Mouse (Mus musculus): ENCODE results near the gene Rufy3.

Gene Rufy3

DNA sequence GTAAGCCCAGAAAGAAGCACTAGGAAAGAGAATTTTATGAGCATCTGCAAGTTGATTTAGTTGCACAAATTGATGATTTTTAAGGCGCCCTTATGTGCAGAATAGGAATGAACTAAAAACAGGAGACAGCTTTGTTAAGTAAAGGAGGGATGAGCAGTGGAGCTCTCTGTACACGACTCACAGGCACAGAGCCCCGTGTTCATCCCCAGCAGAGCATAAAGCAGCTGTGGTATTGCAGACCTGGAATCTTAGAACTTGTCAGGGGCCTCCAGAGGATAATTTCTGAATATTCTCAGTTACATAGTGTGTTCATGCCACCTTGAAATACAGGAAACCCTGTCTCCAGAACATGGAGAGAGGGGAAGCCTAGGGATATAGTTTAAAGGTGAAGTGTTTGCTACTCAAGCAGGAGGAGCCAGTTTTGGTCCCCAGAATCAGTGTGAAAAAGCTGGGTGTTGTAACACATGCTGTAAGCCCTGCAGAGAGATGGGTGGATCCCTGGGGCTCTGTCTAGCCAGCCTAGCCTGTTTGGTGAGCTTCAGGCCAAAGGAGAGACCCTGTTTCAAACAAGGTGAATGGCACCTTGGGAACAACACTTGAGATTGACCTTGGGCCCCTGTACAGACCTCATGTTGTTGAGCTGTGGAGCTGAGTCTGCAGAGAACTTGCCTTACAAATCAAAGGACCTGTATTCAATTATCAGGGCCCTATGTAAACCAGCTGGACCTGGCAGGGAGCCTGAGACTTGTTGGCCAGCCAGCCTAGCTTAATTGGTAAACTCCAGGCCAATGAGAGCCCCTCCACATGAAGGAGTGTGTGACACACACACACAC lies 10.9 kb downstream of the Rufy3 start:
- peak; percentile 50 for DNase-seq

DNA sequence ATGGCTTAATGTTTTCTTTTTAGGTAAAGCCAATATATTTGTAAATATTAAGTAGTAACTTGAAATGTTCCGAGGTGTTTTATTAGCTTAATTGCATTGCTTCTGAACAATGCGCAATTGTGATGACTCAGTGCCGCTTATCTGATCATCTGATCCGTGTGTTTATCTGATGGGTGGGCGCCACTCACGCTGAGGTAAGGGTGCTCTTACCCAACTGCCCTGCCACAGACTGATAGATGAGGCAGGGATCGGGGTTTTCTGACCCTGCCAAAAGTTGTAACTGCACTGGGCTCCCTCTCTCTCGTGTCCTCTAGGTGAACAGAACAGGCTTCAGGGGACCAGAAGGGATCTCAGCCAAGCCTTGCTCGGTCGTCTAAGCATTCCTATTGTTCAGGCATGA lies 15.8 kb downstream of the Rufy3 start:
- no peak for DNase-seq

- no peak for DNase-seq
These were observed 16.5 kb downstream of the Rufy3 start for GRCm38 (mm10) chr5:88581343-88581742.

DNA sequence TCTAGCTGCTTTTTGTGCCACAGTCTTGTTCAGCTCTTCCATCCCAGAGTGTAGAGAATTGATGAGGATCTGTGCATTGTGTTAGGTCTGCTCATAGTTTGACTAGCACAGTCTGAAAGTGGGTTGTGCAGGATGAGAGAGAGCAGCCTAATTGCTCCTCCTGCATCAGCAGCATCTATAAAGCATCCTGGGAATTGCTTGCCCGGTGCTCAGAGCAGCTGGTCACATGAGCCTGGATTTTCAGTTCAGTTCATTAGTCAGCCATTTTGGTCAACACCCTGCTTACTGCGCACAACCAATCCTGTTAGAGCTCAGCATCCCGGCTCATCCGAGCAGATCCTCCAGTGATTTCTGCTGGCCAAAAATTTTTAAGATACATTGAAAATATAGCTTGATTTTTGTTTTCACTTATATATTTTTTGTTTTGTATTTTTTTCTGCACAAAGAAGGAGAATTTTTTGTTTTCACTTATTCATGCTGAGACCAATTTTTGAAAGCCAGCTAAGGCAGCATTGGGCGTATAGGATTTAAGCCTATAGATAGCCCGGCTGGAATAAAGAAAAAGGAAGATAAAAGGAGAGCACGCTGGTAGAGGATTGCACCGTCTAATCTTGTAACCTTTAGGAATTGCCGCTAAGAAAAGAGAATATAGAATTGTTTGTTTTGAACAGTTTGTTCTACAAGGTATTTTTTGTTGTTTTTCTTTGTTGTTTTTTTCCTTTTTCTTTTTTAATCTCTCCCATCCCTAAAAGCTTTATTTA lies 18.6 kb downstream of the Rufy3 start:
- DNase-seq = peak; percentile 63

- no peak for DNase-seq
These were observed 19.2 kb downstream of the Rufy3 start for GRCm38 (mm10) chr5:88584061-88584460.

DNA sequence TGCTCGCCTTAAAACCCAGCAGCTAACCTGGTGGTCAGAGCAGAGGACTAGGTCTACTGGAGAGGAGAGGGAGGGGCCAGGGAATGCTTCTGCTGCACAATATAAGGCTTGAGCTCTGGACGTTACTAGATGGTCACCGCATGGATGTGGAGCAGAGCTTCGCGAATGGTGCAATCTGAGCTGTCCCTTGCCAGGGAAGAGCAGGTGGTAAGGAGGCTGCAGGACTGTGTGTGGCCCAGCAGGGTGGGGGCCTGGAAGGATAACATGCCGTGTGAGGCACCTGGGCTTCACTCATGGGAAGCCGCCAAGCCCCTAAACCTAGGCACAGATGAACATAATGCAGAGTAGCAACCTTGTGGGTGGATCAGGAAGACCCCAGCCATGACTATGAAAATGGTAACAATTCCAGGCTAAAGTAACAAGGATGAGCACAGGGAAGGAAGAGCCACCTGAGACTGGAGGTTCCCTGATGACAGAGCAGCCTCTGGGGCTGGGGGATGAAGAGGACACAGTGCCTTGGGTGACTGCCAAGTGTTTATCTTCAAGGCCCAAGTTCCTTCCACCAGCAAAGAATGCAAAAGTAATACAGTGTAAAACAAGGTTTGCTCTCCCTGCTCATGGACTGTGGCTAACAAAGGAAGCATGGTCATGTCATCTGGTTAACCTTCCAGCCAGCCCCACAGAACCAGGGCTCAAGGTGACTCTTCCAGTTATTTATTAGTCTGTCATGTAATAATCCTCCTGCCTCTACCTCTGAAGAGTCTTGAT lies 21.8 kb downstream of the Rufy3 start:
- DNase-seq = peak; percentile 57

- peak; percentile 86 for DNase-seq
These were observed 22.5 kb downstream of the Rufy3 start for GRCm38 (mm10) chr5:88587211-88587934.

DNA sequence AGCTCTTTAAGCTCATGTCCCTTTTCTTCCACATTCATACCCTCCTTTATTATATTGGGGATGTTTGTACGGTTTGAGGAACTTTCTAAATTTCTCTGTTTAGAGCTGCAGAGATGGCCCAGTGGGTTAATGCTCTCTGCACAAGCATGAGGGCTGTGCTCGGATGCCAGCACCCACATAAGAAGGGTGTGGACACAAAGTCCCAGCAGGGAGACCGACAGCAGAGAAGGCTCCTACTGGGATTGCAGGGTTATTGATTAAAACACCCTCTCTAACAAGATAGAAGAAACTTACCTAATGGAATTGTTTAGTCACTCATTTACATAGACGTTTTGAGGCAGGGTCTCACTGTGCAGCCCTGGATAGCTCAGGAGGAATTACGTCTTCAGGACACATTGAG lies 23.6 kb downstream of the Rufy3 start:
- DNase-seq = no peak

GRCm38 (mm10) chr5:88593421-88594172 lies 28.8 kb downstream of the Rufy3 start:
- DNase-seq = peak; percentile 78

GRCm38 (mm10) chr5:88594173-88594569 lies 29.3 kb downstream of the Rufy3 start:
- no peak for DNase-seq

DNA sequence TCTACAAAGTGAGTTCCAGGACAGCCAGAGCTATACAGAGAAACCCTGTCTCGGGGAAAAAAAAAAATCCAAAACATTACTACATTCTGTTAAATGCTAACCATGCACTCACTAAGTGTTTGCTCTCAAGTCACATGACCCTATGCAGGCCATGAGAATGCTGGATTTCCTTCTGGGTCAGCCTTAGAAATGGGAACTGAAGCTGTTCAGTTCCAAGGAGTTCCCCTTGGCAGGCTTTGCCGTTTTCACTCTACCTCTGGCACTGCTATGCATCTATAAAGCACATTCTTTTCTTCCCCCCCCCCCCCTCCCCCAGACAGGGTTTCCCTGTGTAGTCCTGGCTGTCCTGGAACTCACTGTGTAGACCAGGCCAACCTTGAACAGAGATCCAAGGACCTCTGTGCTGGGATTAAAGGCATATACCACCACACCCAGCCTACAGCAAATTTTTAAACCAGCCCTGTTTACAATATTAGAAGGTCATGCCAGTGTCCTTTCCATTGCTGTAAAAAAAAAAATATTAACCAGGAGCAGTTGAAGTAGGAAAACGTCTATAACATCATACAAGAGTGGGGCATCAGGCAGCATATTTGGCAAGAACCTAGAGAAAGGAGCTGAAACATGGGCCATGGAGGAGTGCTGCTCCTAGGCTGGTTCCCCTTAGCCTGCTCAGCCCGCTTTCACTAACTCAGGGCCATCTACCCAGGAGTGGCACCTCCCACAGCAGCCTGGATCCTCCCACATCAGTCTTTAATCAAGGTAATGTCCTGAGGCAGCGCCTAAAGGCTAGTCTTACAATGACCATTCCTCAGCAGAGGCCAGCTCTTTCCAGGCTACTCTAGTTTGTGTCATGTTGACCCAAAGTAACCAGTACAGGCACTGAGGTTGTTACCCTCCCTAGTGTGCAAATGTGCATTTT lies 31.0 kb downstream of the Rufy3 start:
- DNase-seq = peak; percentile 62

- DNase-seq = no peak
These were observed 34.1 kb downstream of the Rufy3 start for GRCm38 (mm10) chr5:88598961-88599360.

GRCm38 (mm10) chr5:88602030-88602429 lies 37.2 kb downstream of the Rufy3 start:
- DNase-seq = no peak

- DNase-seq = no peak
These were observed 37.9 kb downstream of the Rufy3 start for GRCm38 (mm10) chr5:88602713-88603112.

DNA sequence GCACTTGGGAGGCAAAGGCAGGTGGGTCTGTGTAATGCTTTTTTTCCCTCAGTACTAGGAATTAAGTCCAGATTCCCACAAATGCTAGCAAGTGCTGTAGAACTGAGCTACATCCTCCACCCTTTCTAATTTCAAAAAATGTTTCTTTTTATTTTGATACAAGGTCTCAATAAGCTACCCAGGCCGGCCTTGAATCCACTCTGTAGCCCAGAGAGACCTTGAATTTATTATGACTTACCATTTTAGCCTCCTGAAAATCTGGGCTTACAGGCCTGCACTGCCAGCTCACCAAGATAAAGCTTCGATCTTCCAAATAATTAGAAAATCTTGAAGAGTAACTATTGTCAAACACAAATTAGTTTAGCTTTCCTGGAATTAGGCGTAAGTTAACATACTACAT lies 39.2 kb downstream of the Rufy3 start:
- no peak for DNase-seq

DNA sequence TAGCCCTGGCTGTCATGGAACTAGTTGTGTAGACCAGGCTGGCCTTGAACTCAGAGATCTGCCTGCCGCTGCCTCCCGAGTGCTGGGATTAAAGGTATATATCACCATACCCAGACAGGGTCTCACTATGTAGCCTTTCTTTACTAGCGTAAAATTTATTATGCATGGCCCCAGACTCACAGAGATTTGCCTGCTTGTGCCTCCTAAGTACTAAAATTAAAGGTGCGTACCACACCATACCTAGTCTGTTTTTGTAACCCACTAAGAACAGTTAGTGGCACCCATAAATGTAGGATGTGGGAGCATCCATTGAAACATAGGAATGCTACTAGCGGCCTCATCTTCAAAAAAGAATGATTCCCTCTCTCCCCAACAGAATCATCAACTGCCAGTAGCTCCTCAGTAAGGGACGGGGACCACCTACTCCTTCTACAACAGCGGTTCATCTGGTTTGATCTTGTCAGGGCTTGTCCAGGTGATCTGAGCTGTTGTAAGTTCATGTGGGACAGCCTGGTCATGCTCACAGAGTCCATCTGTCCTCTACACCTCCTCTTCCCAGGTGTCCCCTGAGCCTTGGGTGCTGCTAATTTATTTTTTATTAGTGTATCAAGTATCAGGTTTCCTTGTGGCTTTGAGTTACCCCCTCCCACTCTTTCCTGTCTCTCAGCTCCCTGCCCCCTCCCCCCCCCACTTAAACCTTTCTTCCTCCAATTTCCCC lies 40.0 kb downstream of the Rufy3 start:
- no peak for DNase-seq

DNA sequence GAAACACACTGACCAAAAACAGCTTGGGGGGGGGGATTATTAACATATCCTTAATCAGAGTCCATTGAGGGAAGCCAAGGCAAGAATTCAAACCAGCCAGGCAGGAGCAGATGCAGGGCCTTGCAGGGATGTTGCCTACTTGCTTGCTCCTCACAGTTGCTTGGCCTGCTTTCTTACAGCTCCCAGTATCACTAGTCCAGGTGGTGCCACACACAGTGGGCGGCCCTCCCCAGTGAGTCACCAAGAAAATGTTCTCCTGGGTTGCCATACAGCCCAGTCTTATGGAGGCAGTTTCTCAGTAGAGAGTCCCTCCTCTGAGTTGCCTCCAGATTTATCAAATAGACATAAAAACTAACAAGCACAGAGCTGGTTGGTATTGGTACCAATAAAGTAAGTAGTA lies 49.3 kb downstream of the Rufy3 start:
- no peak for DNase-seq

- DNase-seq = no peak
These were observed 52.1 kb downstream of the Rufy3 start for GRCm38 (mm10) chr5:88616988-88617387.

GRCm38 (mm10) chr5:88627545-88627944 lies 62.7 kb downstream of the Rufy3 start:
- DNase-seq = no peak

DNA sequence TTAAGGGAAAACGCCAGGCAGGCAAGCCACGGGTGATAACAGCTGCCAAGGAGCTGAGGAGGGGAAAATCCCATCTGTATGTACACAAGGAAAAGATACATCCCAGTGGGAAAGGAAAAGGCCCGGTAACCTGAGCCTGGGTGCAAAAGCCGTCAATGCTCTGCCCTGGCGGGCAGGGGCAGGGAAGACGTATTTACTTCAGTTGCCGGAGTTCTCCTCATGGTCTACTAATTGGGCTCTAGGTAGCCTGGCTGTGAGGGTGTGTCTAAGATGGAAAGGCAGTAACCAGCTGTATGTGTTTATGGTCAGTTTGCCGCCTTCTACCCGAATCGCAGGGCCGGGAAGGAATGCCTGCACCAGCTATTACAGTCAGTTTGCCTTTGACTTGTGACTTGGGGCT lies 64.3 kb downstream of the Rufy3 start:
- DNase-seq = no peak
